Mouse (Mus musculus) cortical plate, adult 2 months (tissue): ENCODE data around the gene RPS10-NUDT3. TPM values are rescaled to one million over a fixed set of nuclear protein-coding genes. Genes with fewer than 3 reads are reported as not detected.
"Not testable (repeated sequence)": the region's sequence is repeated elsewhere in the genome, so short reads cannot be mapped to it uniquely, and the experiment has no call there.

ENCODE experiments used
- H3K27ac ChIP-seq: fragments of 200-500 bp; 2 replicates; pipeline ENCODE4 v1.5.1; 2012; ENCODE audit warnings: low read length, control low read depth, inconsistent platforms; ENCODE audit not compliant: insufficient read depth
- H3K4me1 ChIP-seq: fragments of 200-500 bp; 2 replicates; pipeline ENCODE4 v1.6.1; 2011; ENCODE audit warnings: low read length; ENCODE audit not compliant: control insufficient read depth, insufficient read depth
- H3K4me3 ChIP-seq: fragments of 200-500 bp; 2 replicates; pipeline ENCODE4 v1.5.1; 2011; ENCODE audit warnings: mild to moderate bottlenecking, low read length, control low read depth; ENCODE audit not compliant: insufficient read depth
- CTCF ChIP-seq: fragments of 200-500 bp; IDR thresholded peaks from 2 replicates; pipeline ENCODE4 v1.5.1; 2011; ENCODE audit warnings: mild to moderate bottlenecking, control low read depth, low read length; ENCODE audit not compliant: insufficient read depth; ENCODE audit errors: extremely low read depth
- POLR2A ChIP-seq: fragments of 200-500 bp; IDR thresholded peaks from 2 replicates; pipeline ENCODE4 v1.6.1; 2011; ENCODE audit warnings: mild to moderate bottlenecking, low read length, control low read depth; ENCODE audit not compliant: insufficient read depth; ENCODE audit errors: extremely low read depth
- polyA plus RNA-seq: library from polyadenylated mRNA; depleted of rRNA; stranded (reverse); fragments of >200 nt; gene quantifications from 2 replicates; pipeline ENCODE4 v1.2.3, GENCODE M21; 2012

RPS10-NUDT3 gene
- polyA plus RNA-seq, 1 experiment: 0.15 TPM

- no peak overlapping the region for H3K27ac ChIP-seq
- peaks cover 2% of the 10 kb centered on the region; the same call in 1 of the 2 replicates for H3K4me1 ChIP-seq
- TF ChIP-seq POLR2A: no peak
- TF ChIP-seq CTCF: no peak
- H3K4me3 ChIP-seq: no peak overlapping the region
Observed at GRCm38 (mm10) chr17:27643756-27644155, 8.7 kb upstream of the RPS10-NUDT3 start.

GRCm38 (mm10) chr17:27643101-27643500, 8.1 kb upstream of the RPS10-NUDT3 start:
- no peak overlapping the region for H3K4me3 ChIP-seq
- H3K27ac ChIP-seq: peak overlapping the region; percentile 40
- peaks cover 2% of the 10 kb centered on the region; the same call in 1 of the 2 replicates for H3K4me1 ChIP-seq
- TF ChIP-seq POLR2A: no peak
- no peak for TF ChIP-seq CTCF

GRCm38 (mm10) chr17:27642491-27643062, 7.6 kb upstream of the RPS10-NUDT3 start:
- peaks cover 2% of the 10 kb centered on the region; the same call in 1 of the 2 replicates for H3K4me1 ChIP-seq
- no peak overlapping the region for H3K4me3 ChIP-seq
- H3K27ac ChIP-seq: peak overlapping the region; percentile 40
- TF ChIP-seq POLR2A (no peak), CTCF (no peak)

- H3K4me1 ChIP-seq, H3K4me3 ChIP-seq: not testable (repeated sequence)
- H3K27ac ChIP-seq: peak overlapping the region; percentile 47; the same call in 1 of the 2 replicates
Observed at GRCm38 (mm10) chr17:27639851-27640250, 4.8 kb upstream of the RPS10-NUDT3 start.

GRCm38 (mm10) chr17:27638921-27639332, 3.9 kb upstream of the RPS10-NUDT3 start:
- TF ChIP-seq POLR2A (no peak), CTCF (peak; percentile 37)
- Histone ChIP-seq H3K4me3 (no peak overlapping the region), H3K27ac (0 out of 2 replicates have a peak overlapping the region, but pooled peaks have one; percentile 47), H3K4me1 (peaks cover 2% of the 10 kb centered on the region; the same call in 1 of the 2 replicates)

DNA sequence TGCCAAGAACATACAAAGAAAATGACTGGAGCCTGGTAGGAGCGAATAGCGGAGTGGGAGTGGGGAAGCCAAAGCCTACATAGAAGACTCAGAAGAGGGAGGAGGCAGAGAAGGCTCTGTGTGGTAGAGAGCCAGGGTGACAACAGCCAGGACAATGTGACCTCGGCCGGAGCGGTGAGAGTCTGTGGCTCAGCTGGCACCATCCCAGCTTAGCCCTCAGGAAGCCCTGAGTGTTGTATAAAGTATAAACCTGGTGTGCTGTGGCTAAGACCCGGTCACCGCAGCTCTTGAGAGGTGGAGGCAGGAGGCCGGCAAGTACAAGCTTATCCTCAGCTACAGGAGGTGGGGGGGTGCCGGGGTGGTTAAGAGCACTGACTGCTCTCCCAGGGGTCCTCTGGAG, 2.3 kb upstream of the RPS10-NUDT3 start:
- Histone ChIP-seq H3K27ac (no peak overlapping the region), H3K4me1 (peaks cover 2% of the 10 kb centered on the region; the same call in 1 of the 2 replicates)

DNA sequence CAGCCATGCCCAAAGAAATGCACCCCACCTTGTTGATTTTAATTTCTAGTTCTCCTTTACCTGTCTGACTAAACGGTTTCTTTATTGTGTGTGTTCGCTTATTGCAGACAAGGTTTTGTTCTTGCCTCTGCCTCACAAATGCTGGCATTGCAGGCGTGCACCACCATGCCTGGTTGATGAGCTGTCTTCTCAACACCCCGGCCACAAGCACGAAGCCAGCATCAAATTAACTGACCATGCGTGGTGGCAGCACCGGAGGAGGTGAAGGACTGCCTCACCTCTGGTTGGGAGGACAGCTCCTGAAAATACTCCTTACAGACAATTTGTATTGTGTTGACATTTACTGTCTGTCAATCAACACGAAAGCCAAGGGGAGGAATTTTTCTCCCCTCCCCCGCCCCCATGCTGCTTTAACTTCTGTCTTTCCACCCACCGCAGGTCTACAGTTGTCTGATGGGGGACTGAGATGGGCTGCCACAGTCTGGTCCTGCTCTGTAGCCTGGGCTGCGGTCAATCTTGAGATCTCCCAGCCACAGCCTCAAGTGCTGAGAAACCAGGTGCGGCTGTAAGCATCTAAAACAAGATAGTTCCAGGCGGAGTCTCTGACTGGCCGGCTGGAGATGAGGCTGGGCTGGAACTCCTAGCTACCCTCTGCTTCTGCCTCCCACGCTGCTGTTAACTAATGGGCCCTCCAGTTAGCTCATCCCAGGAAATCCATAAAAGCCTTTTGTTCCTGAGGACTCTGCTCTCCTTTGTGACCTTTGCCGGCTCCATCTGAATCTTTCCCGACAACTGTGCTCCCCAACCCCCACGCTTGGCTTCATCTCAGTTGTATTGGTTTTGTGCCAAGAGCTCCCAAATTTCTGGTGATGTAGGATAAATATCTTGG, 1.4 kb upstream of the RPS10-NUDT3 start, which contains the start of gene Rps10:
Gene Rps10 (minus strand): TSS at position 538 of the 889 bp plus-strand sequence.
- peak within 1 kb of the TSS; percentile 71; the same call in 1 of the 2 replicates for H3K4me3 ChIP-seq
- TF ChIP-seq CTCF: no peak
- TF ChIP-seq POLR2A: no peak
- H3K27ac ChIP-seq: peak within 1 kb of the TSS; percentile 41
- peaks cover 2% of the 10 kb centered on the region; the same call in 1 of the 2 replicates for H3K4me1 ChIP-seq

More for the DNA sequence above, 2.3 kb upstream of the RPS10-NUDT3 start:
- H3K4me3 ChIP-seq: no peak overlapping the region
- no peak for TF ChIP-seq POLR2A
- no peak for TF ChIP-seq CTCF

DNA sequence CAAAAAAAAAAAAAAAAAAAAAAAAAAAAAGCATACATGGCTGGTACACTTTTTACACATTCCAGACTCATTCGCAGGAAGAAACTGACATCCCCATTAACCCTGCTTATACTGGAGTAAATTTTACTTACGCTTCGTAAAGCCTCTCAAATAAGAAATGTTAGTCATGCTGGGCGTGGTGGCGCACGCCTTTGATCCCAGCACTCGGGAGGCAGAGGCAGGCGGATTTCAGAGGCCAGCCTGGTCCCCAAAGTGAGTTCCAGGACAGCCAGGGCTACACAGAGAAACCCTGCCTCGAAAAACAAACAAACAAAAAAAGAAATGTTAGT, 517 bp upstream of the RPS10-NUDT3 start:
- H3K27ac ChIP-seq, H3K4me1 ChIP-seq: not testable (repeated sequence)
- peak overlapping the region; percentile 71 for H3K4me3 ChIP-seq

GRCm38 (mm10) chr17:27629249-27630020, 5.6 kb downstream of the RPS10-NUDT3 start:
- no peaks in the 10 kb centered on the region; the same call in 1 of the 2 replicates for H3K4me1 ChIP-seq
- H3K27ac ChIP-seq: no peak overlapping the region
- H3K4me3 ChIP-seq: no peak overlapping the region
- peak; percentile 24; the same call in 1 of the 2 replicates for TF ChIP-seq POLR2A
- TF ChIP-seq CTCF: peak; percentile 95
